Mouse (Mus musculus): Measurements from ENCODE around the gene Ermard.

Ermard gene

GRCm38 (mm10) chr17:15129630-15130287 lies 88.8 kb downstream of the Ermard start:
- DNase-seq = no peak

GRCm38 (mm10) chr17:15130288-15130656 lies 89.3 kb downstream of the Ermard start:
- DNase-seq = no peak

GRCm38 (mm10) chr17:15134905-15135669 lies 94.1 kb downstream of the Ermard start:
- DNase-seq = no peak

GRCm38 (mm10) chr17:15137443-15137842 lies 96.4 kb downstream of the Ermard start:
- DNase-seq = peak; percentile 91
